Mouse (Mus musculus) E14TG2a.4 (cell line): ENCODE results near the gene Wwox.

Experiments used
- CTCF ChIP-seq: conservative IDR thresholded peaks from 2 replicates; pipeline ENCODE4 v1.5.1; 2014; ENCODE audit warnings: low read length
- NANOG ChIP-seq: IDR thresholded peaks from 2 replicates; pipeline ENCODE4 v1.6.1; 2014; ENCODE audit warnings: borderline replicate concordance, low read length, mixed read lengths
- POU5F1 ChIP-seq: IDR thresholded peaks from 2 replicates; pipeline ENCODE4 v1.6.1; 2014; ENCODE audit warnings: low read length, borderline replicate concordance

DNA sequence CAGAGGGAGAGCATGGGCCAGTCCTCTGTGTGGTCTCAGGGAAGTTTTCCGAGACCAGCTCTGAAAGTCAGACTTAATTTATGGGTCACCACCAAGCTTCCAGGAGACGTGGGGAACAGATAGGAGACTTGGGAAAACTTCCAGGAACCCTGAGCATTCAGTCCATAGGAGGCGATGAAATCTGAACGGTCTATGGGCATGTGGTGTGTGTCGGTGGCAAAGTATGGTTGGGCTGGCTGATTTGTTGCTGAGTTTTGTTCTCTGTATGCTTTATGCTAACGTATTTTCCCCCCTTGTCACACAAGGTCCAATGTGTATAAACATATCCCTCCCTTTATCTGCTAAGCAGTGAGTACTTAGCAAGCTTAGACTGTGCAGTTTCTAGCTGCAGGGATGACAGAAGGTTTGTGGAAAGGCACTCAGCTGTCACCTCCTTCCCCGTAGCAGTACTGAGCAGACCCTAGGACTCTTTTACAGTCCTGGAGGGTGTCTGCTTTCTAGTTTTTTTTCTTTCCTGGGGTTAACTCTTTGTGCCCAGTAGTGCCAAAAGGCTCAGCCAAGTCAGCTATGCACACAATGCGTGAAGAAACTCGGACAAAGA is 179.6 kb downstream of the Wwox start:
- TF ChIP-seq CTCF (no peak), POU5F1 (no peak), NANOG (no peak)
